Mouse (Mus musculus) midbrain, embryonic 16.5 days (tissue): ENCODE measurements around the gene Prlr. TPM values are rescaled to one million over a fixed set of nuclear protein-coding genes. Genes with fewer than 3 reads are reported as not detected.

Source experiments
- ATAC-seq: fragments of 200-750 bp; cut with Nextera tagmentation; 2 replicates; pipeline ENCODE4 v1.8.0; 2017; ENCODE audit warnings: moderate TSS enrichment
- H3K27ac ChIP-seq: fragments of 300-500 bp; sonication (generic); 2 replicates; pipeline ENCODE4 v1.5.1; 2014; ENCODE audit warnings: mild to moderate bottlenecking, low read length, mixed read lengths
- H3K27me3 ChIP-seq: fragments of 300-500 bp; sonication (generic); 2 replicates; pipeline ENCODE4 v1.6.1; 2014; ENCODE audit warnings: low read depth, low read length, mixed read lengths; ENCODE audit not compliant: control insufficient read depth, insufficient read depth
- H3K36me3 ChIP-seq: fragments of 300-500 bp; sonication (generic); 2 replicates; pipeline ENCODE4 v1.6.1; 2014; ENCODE audit warnings: mild to moderate bottlenecking, low read length, moderate library complexity, mixed read lengths; ENCODE audit not compliant: control insufficient read depth, insufficient read depth
- H3K4me1 ChIP-seq: fragments of 300-500 bp; sonication (generic); 2 replicates; pipeline ENCODE4 v1.6.1; 2014; ENCODE audit warnings: mild to moderate bottlenecking, low read length, mixed read lengths; ENCODE audit not compliant: control insufficient read depth, insufficient read depth
- H3K4me2 ChIP-seq: fragments of 300-500 bp; sonication (generic); 2 replicates; pipeline ENCODE4 v1.6.1; 2014; ENCODE audit warnings: mild to moderate bottlenecking, low read length, mixed read lengths
- H3K4me3 ChIP-seq: fragments of 300-500 bp; sonication (generic); 2 replicates; pipeline ENCODE4 v1.5.1; 2014; ENCODE audit warnings: low read depth, mild to moderate bottlenecking, low read length, moderate library complexity, mixed read lengths
- H3K9ac ChIP-seq: fragments of 300-500 bp; sonication (generic); 2 replicates; pipeline ENCODE4 v1.6.1; 2014; ENCODE audit warnings: low read depth, low read length, mixed read lengths
- H3K9me3 ChIP-seq: fragments of 300-500 bp; sonication (generic); replicated peaks from 2 replicates; pipeline ENCODE4 v1.6.1; 2014; ENCODE audit warnings: mild to moderate bottlenecking, low read length, mixed read lengths; ENCODE audit not compliant: control insufficient read depth, poor library complexity, severe bottlenecking
- WGBS: fragments of 180-500 bp; shearing (Covaris S2); extraction: QIAGEN DNeasy Blood & Tissue Kit; methylation state at CpG from one replicate; pipeline ENCODE4 v1.1.7; 2014; 5-methylcytosine and 5-hydroxymethylcytosine counted together
- polyA plus RNA-seq: library from polyadenylated mRNA; unstranded; fragments of >200 nt; fragmentation: Nextera tagmentation; extraction: Ambion mirVana; gene quantifications from 2 replicates; pipeline ENCODE4 v1.2.1, GENCODE M21; 2015

Gene Prlr
- polyA plus RNA-seq, 1 experiment from 2014 or later: 3.4 TPM

GRCm38 (mm10) chr15:10379757-10380458, 202.9 kb downstream of the Prlr start:
- WGBS: 95% methylated on average over 3 of the region's 3 CpGs
- no peaks in the 10 kb centered on the region for H3K9me3 ChIP-seq
- H3K9ac ChIP-seq: no peak overlapping the region
- no peaks in the 10 kb centered on the region for H3K4me1 ChIP-seq
- no peak overlapping the region for H3K27ac ChIP-seq
- no peaks in the 10 kb centered on the region for H3K36me3 ChIP-seq
- no peaks in the 10 kb centered on the region for H3K27me3 ChIP-seq
- no peak for ATAC-seq
- no peak overlapping the region for H3K4me3 ChIP-seq
- no peak overlapping the region for H3K4me2 ChIP-seq

- no peak overlapping the region for H3K27ac ChIP-seq
- 81% methylated on average over 2 of the region's 2 CpGs for WGBS
- no peaks in the 10 kb centered on the region for H3K4me1 ChIP-seq
- ATAC-seq: no peak
- H3K9ac ChIP-seq: no peak overlapping the region
- no peaks in the 10 kb centered on the region for H3K9me3 ChIP-seq
- no peak overlapping the region for H3K4me3 ChIP-seq
- H3K36me3 ChIP-seq: no peaks in the 10 kb centered on the region
- H3K4me2 ChIP-seq: no peak overlapping the region
- no peaks in the 10 kb centered on the region for H3K27me3 ChIP-seq
Measured at GRCm38 (mm10) chr15:10387263-10387662, 210.2 kb downstream of the Prlr start.

Other genes starting within 250 kb of the Prlr start
- not detected in 2 replicates for gene Gm21973, start 148.1 kb downstream of the Prlr start, polyA plus RNA-seq
- not detected in 2 replicates for gene Agxt2, start 181.3 kb downstream of the Prlr start, polyA plus RNA-seq